Mouse (Mus musculus) limb, embryonic 13.5 days (tissue): ENCODE measurements around the gene Elobl. TPM values are rescaled to one million over a fixed set of nuclear protein-coding genes. Genes with fewer than 3 reads are reported as not detected.

Experiments used
- ATAC-seq: fragments of 200-750 bp; cut with Nextera tagmentation; 2 replicates; pipeline ENCODE4 v1.8.0; 2017; ENCODE audit warnings: low read depth, moderate number of reproducible peaks, moderate TSS enrichment; ENCODE audit not compliant: low FRiP score
- H3K27ac ChIP-seq: fragments of 300-500 bp; sonication (generic); 2 replicates; pipeline ENCODE4 v1.5.1; 2015; ENCODE audit warnings: inconsistent platforms, mild to moderate bottlenecking, moderate library complexity
- H3K27me3 ChIP-seq: fragments of 300-500 bp; sonication (generic); 2 replicates; pipeline ENCODE4 v1.6.1; 2015; ENCODE audit warnings: mild to moderate bottlenecking, inconsistent platforms
- H3K36me3 ChIP-seq: fragments of 300-500 bp; sonication (generic); 2 replicates; pipeline ENCODE4 v1.6.1; 2015; ENCODE audit warnings: inconsistent platforms, mild to moderate bottlenecking, moderate library complexity
- H3K4me1 ChIP-seq: fragments of 300-500 bp; sonication (generic); 2 replicates; pipeline ENCODE4 v1.6.1; 2015; ENCODE audit warnings: inconsistent platforms
- H3K4me2 ChIP-seq: fragments of 300-500 bp; sonication (generic); replicated peaks from 2 replicates; pipeline ENCODE4 v1.6.1; 2015; ENCODE audit warnings: inconsistent platforms, mild to moderate bottlenecking, moderate library complexity
- H3K4me3 ChIP-seq: fragments of 300-500 bp; sonication (generic); 2 replicates; pipeline ENCODE4 v1.5.1; 2015; ENCODE audit warnings: moderate library complexity, mild to moderate bottlenecking, inconsistent platforms
- H3K9ac ChIP-seq: fragments of 300-500 bp; sonication (generic); 2 replicates; pipeline ENCODE4 v1.6.1; 2015; ENCODE audit warnings: mild to moderate bottlenecking, inconsistent platforms
- H3K9me3 ChIP-seq: fragments of 300-500 bp; sonication (generic); 2 replicates; pipeline ENCODE4 v1.6.1; 2016; ENCODE audit warnings: inconsistent platforms
- WGBS: fragments of 180-500 bp; shearing (Covaris S2); methylation state at CpG from one replicate; pipeline ENCODE4 v1.1.7; 2015; 5-methylcytosine and 5-hydroxymethylcytosine counted together
- polyA plus RNA-seq: library from polyadenylated mRNA; unstranded; fragments of >200 nt; fragmentation: Nextera tagmentation; extraction: Ambion mirVana; gene quantifications from 2 replicates; pipeline ENCODE4 v1.2.1, GENCODE M21; 2015

The Elobl gene
- polyA plus RNA-seq, 1 experiment from 2014 or later = not detected

GRCm38 (mm10) chr11:88950640-88951250 lies 16.0 kb downstream of the Elobl start:
- Histone ChIP-seq H3K27me3 (no peaks in the 10 kb centered on the region), H3K4me1 (peaks cover 14% of the 10 kb centered on the region), H3K9me3 (no peaks in the 10 kb centered on the region), H3K4me2 (no peak overlapping the region), H3K4me3 (no peak overlapping the region), H3K27ac (no peak overlapping the region), H3K9ac (no peak overlapping the region), H3K36me3 (peaks cover 32% of the 10 kb centered on the region)
- 90% methylated on average over 13 of the region's 13 CpGs for WGBS
- ATAC-seq = no peak

- Histone ChIP-seq H3K27me3 (no peaks in the 10 kb centered on the region), H3K9me3 (no peaks in the 10 kb centered on the region), H3K4me1 (peaks cover 14% of the 10 kb centered on the region), H3K4me2 (no peak overlapping the region), H3K27ac (no peak overlapping the region), H3K4me3 (no peak overlapping the region), H3K36me3 (peaks cover 39% of the 10 kb centered on the region), H3K9ac (no peak overlapping the region)
- WGBS = 86% methylated on average over 8 of the region's 8 CpGs
- no peak for ATAC-seq
These were observed 16.7 kb downstream of the Elobl start for GRCm38 (mm10) chr11:88949802-88950639.

- no peak overlapping the region for H3K4me2 ChIP-seq
- H3K27ac ChIP-seq = no peak overlapping the region
- H3K27me3 ChIP-seq = no peaks in the 10 kb centered on the region
- no peak overlapping the region for H3K9ac ChIP-seq
- ATAC-seq = no peak
- 76% methylated on average over 8 of the region's 8 CpGs for WGBS
- peaks cover 50% of the 10 kb centered on the region for H3K36me3 ChIP-seq
- no peak overlapping the region for H3K4me3 ChIP-seq
- H3K9me3 ChIP-seq = no peaks in the 10 kb centered on the region
- H3K4me1 ChIP-seq = peaks cover 4% of the 10 kb centered on the region
These were observed 17.8 kb downstream of the Elobl start for GRCm38 (mm10) chr11:88948896-88949295.

GRCm38 (mm10) chr11:88945971-88946585 lies 20.7 kb downstream of the Elobl start:
- WGBS = 88% methylated on average over 7 of the region's 8 CpGs
- Histone ChIP-seq H3K4me3 (no peak overlapping the region), H3K27ac (no peak overlapping the region), H3K27me3 (no peaks in the 10 kb centered on the region), H3K9ac (no peak overlapping the region), H3K36me3 (peaks cover 55% of the 10 kb centered on the region), H3K9me3 (no peaks in the 10 kb centered on the region), H3K4me2 (no peak overlapping the region), H3K4me1 (no peaks in the 10 kb centered on the region)
- no peak for ATAC-seq

- H3K27ac ChIP-seq = no peak overlapping the region
- no peaks in the 10 kb centered on the region for H3K4me1 ChIP-seq
- WGBS = 75% methylated on average over 12 of the region's 12 CpGs
- H3K9me3 ChIP-seq = no peaks in the 10 kb centered on the region
- no peak overlapping the region for H3K4me2 ChIP-seq
- ATAC-seq = no peak
- H3K27me3 ChIP-seq = no peaks in the 10 kb centered on the region
- no peak overlapping the region for H3K9ac ChIP-seq
- H3K36me3 ChIP-seq = peaks cover 63% of the 10 kb centered on the region
- H3K4me3 ChIP-seq = no peak overlapping the region
These were observed 25.2 kb downstream of the Elobl start for GRCm38 (mm10) chr11:88941489-88941888.

GRCm38 (mm10) chr11:88939634-88940033 lies 27.1 kb downstream of the Elobl start:
- H3K9me3 ChIP-seq = no peaks in the 10 kb centered on the region
- H3K4me1 ChIP-seq = no peaks in the 10 kb centered on the region
- ATAC-seq = no peak
- no peak overlapping the region for H3K27ac ChIP-seq
- WGBS = 89% methylated on average over 4 of the region's 4 CpGs
- H3K27me3 ChIP-seq = no peaks in the 10 kb centered on the region
- no peak overlapping the region for H3K9ac ChIP-seq
- H3K4me2 ChIP-seq = no peak overlapping the region
- H3K4me3 ChIP-seq = no peak overlapping the region
- peaks cover 62% of the 10 kb centered on the region for H3K36me3 ChIP-seq

GRCm38 (mm10) chr11:88938770-88939169 lies 28.0 kb downstream of the Elobl start:
- Histone ChIP-seq H3K4me2 (no peak overlapping the region), H3K4me1 (no peaks in the 10 kb centered on the region), H3K36me3 (peaks cover 61% of the 10 kb centered on the region), H3K4me3 (no peak overlapping the region), H3K9me3 (no peaks in the 10 kb centered on the region), H3K27ac (no peak overlapping the region), H3K9ac (no peak overlapping the region), H3K27me3 (no peaks in the 10 kb centered on the region)
- WGBS = 96% methylated on average over 2 of the region's 2 CpGs
- no peak for ATAC-seq

- Histone ChIP-seq H3K27me3 (no peaks in the 10 kb centered on the region), H3K4me2 (no peak overlapping the region), H3K9me3 (no peaks in the 10 kb centered on the region), H3K36me3 (peaks cover 65% of the 10 kb centered on the region), H3K27ac (no peak overlapping the region), H3K9ac (no peak overlapping the region), H3K4me1 (no peaks in the 10 kb centered on the region), H3K4me3 (no peak overlapping the region)
- no peak for ATAC-seq
- 93% methylated on average over 2 of the region's 2 CpGs for WGBS
These were observed 28.8 kb downstream of the Elobl start for GRCm38 (mm10) chr11:88937886-88938285.

- 91% methylated on average over 19 of the region's 19 CpGs for WGBS
- ATAC-seq = no peak
These were observed 32.4 kb downstream of the Elobl start for GRCm38 (mm10) chr11:88934089-88935000.

GRCm38 (mm10) chr11:88933030-88933429 lies 33.7 kb downstream of the Elobl start:
- Histone ChIP-seq H3K4me2 (no peak overlapping the region), H3K4me3 (no peak overlapping the region), H3K36me3 (peaks cover 60% of the 10 kb centered on the region), H3K4me1 (no peaks in the 10 kb centered on the region), H3K27me3 (no peaks in the 10 kb centered on the region), H3K9me3 (no peaks in the 10 kb centered on the region), H3K9ac (no peak overlapping the region), H3K27ac (no peak overlapping the region)
- 87% methylated on average over 9 of the region's 9 CpGs for WGBS
- no peak for ATAC-seq

More at GRCm38 (mm10) chr11:88934089-88935000, 32.4 kb downstream of the Elobl start:
- H3K9me3 ChIP-seq = no peaks in the 10 kb centered on the region
- H3K4me2 ChIP-seq = no peak overlapping the region
- no peaks in the 10 kb centered on the region for H3K27me3 ChIP-seq
- H3K27ac ChIP-seq = no peak overlapping the region
- H3K4me3 ChIP-seq = no peak overlapping the region
- H3K9ac ChIP-seq = no peak overlapping the region
- H3K36me3 ChIP-seq = peaks cover 61% of the 10 kb centered on the region
- H3K4me1 ChIP-seq = no peaks in the 10 kb centered on the region

- H3K36me3 ChIP-seq = peaks cover 70% of the 10 kb centered on the region
- no peaks in the 10 kb centered on the region for H3K27me3 ChIP-seq
- no peak for ATAC-seq
- H3K4me3 ChIP-seq = no peak overlapping the region
- H3K27ac ChIP-seq = no peak overlapping the region
- H3K9ac ChIP-seq = no peak overlapping the region
- no peaks in the 10 kb centered on the region for H3K9me3 ChIP-seq
- 83% methylated on average over 14 of the region's 14 CpGs for WGBS
- no peaks in the 10 kb centered on the region for H3K4me1 ChIP-seq
- H3K4me2 ChIP-seq = no peak overlapping the region
These were observed 34.8 kb downstream of the Elobl start for GRCm38 (mm10) chr11:88931692-88932530.
